Mouse (Mus musculus): ENCODE measurements around the gene Fam83b. TPM values are rescaled to one million over a fixed set of nuclear protein-coding genes. Genes with fewer than 3 reads are reported as not detected.

Gene Fam83b
- total and polyA plus RNA-seq, 2 experiments from 2014 or later: 0.12 to 0.44 TPM

GRCm38 (mm10) chr9:76461547-76461946 is 105.4 kb downstream of the Fam83b start:
- DNase-seq (ENCODE audit: low spot score): no peak
- ATAC-seq (ENCODE audit: low FRiP score): no peak
- no peaks in the 10 kb centered on the region for H3K36me3 ChIP-seq (ENCODE audit: insufficient read depth, low read length)

DNA sequence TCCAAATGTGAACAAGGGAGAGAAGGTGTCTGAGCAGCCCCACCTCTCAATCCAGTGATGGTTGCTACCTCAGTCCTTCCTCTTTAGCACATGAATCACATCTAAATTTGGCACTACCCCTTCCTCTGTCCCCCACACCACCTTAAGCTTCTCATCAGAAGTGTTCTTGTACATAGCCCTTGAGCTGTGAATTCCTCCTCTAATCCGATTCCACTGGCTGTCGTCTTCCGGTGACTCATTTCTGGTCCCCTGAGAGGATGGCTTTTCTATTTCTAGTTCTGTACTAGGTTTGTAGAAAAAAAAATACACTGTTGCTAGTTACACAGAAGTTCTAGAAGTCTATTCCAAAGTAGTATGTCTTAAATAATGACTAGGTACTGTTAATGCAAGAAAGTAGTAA is 111.2 kb downstream of the Fam83b start:
- Histone ChIP-seq H3K4me2 (ENCODE audit: low read depth, low read length, poor library complexity, severe bottlenecking) (no peak overlapping the region), H3K27ac (ENCODE audit: low read depth, low read length) (no peak overlapping the region), H3K4me1 (ENCODE audit: insufficient read depth, low read length) (no peaks in the 10 kb centered on the region), H3K9ac (replicated peaks; ENCODE audit: low read length, poor library complexity, severe bottlenecking) (no peak overlapping the region), H3K27me3 (ENCODE audit: insufficient read depth, low read length) (no peaks in the 10 kb centered on the region), H3K4me3 (ENCODE audit: low read depth, low read length) (no peak overlapping the region), H3K36me3 (ENCODE audit: insufficient read depth, low read length) (no peaks in the 10 kb centered on the region), H3K9me3 (ENCODE audit: low read length) (no peaks in the 10 kb centered on the region)
- TF ChIP-seq CTCF (IDR thresholded peaks at IDR 0.05): no peak
- 95% methylated on average over 3 of the region's 3 CpGs for WGBS
- ATAC-seq (ENCODE audit: low FRiP score): no peak
- DNase-seq (ENCODE audit: low spot score): no peak

More at GRCm38 (mm10) chr9:76461547-76461946, 105.4 kb downstream of the Fam83b start:
- Histone ChIP-seq H3K4me3 (ENCODE audit: low read depth, low read length) (no peak overlapping the region), H3K4me1 (ENCODE audit: insufficient read depth, low read length) (no peaks in the 10 kb centered on the region), H3K27ac (ENCODE audit: low read depth, low read length) (no peak overlapping the region), H3K9ac (replicated peaks; ENCODE audit: low read length, poor library complexity, severe bottlenecking) (no peak overlapping the region), H3K9me3 (ENCODE audit: low read length) (no peaks in the 10 kb centered on the region), H3K4me2 (ENCODE audit: low read depth, low read length, poor library complexity, severe bottlenecking) (no peak overlapping the region), H3K27me3 (ENCODE audit: insufficient read depth, low read length) (no peaks in the 10 kb centered on the region)
- no peak for TF ChIP-seq CTCF (IDR thresholded peaks at IDR 0.05)

Other genes with a start within 250 kb of the Fam83b start
- gene Hcrtr2, start 243.3 kb downstream of the Fam83b start, total RNA-seq (2014; rRNA removed): 10.9 and 13.7 TPM in 2 replicates
- gene Hcrtr2, start 243.3 kb downstream of the Fam83b start, polyA plus RNA-seq (2015; fragmentation: Nextera tagmentation; extraction: Ambion mirVana): 6.6 and 7.7 TPM in 2 replicates